Mouse (Mus musculus) WW6 (cell line): Measurements from ENCODE around the gene Nrbp1.

ENCODE experiments used
- DNase-seq: peaks from one replicate; pipeline ENCODE4 v3.0.0-alpha.2; 2013; ENCODE audit warnings: low read depth, low spot score

Gene Nrbp1

DNA sequence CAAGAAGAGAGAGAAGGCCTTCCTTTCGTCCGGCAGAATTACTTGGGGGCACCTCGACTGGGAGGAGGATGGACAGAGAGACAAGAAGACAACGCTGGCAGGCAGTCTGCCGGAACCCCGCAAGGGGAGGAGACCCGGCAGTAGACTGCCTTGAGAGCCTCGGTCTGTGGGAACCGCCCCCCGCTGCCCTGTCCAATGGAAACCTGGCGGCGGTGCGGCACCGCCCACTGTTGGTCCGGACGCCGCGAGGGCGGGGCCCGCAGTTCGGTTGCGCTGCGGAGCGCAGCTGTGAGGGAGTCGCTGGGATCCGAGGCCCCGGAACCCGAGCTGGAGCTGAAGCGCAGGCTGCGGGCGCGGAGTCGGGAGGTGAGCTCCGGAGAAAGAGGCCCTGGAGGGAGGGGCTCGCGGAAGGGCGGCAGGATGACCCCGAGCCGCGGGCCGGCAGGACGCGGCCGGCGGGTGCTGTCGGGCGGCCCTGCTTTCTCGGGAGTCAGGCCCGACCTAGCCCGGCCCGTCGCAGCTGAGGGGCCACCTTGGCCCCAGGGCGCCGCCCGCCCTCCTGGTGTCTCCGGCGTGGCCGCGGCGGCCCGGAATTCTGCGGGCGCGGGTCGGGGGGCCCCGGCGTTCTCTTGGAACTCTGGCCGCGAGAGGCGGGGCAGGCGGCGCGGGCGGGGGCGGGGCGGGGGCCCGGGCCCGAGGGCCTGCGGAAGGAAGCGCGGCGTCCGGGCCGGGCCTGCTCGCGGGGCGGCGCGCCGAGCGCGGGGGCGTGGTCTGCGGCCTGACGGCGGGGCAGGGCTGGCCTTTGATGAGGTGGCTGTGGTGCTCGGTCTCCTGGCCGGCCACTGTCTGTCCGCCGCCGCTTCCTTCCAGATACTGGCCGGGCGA lies at the start of gene Nrbp1, which contains the start of gene Gm9970:
Gene Nrbp1, plus strand, starts transcription at position 228 of the 885 bp plus-strand sequence.
Gene Gm9970, minus strand, starts transcription at position 596 of the 885 bp plus-strand sequence.
- peak; percentile 86 for DNase-seq

DNA sequence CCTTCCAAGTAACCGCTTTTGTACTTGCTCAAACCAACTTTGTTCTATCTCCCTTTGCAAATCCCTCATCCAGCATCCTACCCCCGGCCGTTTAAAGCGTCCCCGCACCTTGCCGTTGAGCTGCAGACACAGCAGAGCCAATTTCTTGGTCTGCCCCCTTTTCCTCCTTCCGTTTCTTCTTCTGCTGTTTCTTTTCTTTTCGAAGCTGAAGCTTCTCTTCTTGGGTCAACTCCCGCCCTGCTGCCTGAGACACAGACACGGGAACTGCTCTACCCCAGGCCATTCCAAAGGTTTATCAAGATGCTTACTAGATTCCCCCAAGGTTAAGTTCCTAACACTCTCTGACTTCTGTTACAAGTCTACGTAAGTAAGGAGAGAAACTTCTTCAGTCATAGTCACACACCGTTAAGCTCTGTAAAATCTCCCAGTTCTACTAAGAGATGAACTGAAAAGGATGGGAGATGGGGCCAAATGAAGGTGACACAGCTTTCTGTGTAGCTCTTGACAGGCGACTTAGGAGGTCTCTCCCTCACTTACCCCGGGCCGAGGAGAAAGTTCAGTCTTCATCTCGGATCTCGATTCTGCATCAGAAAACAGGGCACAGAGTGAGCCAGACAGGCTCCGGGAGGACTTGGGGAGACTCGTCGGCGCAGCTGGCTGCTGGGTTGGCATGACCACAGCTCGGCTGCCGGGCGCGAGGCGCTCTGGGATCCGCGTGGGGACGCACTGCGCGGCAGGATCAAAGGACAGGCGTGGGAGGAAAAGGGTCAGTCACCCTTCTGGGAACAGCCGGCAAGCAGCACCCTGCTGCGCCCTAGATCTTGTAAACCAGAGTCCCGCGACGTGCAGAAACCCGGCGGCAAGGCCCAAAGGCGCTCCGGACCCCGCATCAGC lies 48.4 kb upstream of the Nrbp1 start:
- no peak for DNase-seq

DNA sequence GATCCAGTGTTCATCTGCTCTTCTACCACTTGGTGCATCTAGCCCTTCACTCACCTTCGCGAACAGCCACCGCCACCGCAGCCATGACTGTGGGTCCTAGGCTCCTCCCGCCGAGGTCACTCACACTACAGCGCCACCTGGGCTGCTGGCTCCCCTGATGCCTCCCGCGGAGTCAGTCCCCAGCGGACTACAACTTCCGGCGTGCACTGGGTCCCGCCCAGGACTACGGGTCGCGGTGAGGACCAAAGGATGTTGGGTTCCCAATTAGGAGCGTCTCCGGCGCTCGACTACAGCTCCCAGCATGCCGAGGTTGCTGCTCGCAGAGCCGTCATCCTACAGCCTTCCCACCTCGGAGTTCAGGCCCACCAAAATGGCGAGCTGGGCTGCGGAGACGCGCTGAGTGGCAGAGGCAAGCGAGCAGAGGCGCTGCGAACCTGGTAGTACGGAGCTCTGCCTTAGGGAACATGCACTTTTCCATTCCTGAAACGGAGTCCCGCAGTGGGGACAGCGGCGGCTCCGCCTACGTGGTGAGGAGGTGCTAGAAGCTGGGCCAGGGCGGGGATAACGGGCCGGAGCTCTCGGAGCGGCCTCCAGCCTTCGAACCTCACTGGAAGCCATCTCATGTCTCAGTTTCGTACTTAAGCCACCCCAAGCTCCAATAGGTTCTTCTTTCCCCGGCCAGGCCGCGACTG lies 47.6 kb upstream of the Nrbp1 start, which contains the start of the genes Snx17 and Eif2b4:
Gene Snx17, plus strand, starts transcription at position 289 of the 692 bp plus-strand sequence.
Gene Eif2b4, minus strand, starts transcription at position 492 of the 692 bp plus-strand sequence.
- peak; percentile 97 for DNase-seq

DNA sequence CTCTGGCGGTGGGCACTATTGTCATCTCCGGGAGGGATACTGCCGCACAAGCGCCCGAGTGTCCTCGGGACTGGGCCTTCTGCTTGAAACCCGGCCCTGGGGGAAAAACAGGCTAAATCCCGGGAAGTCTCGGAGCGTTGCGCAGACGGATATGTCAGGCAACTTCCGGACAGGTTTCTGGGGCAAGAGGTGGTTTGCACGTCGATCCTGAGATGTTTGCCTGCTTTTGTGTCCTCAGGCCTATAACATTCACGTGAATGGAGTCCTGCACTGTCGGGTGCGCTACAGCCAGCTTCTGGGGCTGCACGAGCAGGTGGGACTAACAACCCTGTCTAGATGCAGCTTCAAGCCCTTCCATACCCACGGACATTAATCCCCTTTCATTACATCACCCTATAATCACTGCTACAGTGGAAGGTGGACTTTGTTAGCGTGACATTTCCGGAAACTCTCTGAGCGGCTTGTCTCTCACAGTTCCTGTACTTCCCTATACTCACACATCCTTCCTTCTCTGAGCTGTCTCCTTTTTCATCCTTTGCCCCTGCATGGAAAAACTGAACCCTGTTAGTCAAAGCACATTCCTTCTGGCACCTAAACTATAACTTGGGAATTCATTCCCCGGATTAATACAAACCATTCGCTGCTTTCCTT lies 46.9 kb upstream of the Nrbp1 start:
- DNase-seq: no peak

DNA sequence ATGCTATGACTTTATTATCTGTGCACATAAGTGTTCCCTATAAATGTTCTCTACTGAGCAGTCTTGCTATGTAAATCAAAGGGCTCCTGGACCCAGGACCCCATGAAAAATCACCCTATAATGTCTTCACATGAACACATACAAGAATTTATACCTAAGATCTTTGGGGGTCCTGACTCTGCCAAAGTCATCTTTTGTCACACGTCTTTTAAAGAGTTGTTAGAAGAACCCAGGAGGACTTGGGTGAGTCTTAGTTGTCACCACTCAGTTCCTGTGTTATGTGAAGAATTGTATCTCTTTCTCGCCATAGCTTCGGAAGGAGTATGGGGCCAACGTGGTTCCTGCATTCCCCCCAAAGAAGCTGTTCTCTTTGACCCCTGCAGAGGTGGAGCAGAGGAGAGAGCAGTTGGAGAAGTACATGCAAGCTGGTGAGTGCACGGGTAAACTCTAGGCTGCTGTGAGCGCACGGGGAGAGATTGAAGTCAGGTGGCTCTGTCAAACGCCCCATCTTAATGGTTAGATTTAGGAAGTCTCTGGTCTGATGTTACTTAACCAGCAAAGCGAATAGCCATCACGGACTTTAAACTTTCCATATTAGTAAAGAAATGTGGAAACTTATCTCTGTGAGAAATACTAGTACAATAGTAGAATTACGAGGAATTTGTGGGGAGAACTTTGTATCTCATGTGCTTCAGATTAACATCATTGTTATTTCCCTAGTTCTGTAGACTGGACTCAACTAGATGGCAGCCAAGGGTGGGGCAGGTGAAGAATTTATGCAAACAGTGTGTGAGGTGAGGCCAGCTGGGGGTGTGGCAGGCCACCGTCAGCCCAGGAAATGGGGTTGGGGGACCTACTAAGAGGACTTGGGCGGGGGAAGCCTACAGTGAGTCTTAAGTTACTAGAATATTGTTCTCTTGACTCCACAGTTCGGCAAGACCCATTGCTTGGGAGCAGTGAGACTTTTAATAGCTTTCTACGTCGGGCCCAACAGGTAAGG lies 45.9 kb upstream of the Nrbp1 start:
- no peak for DNase-seq

DNA sequence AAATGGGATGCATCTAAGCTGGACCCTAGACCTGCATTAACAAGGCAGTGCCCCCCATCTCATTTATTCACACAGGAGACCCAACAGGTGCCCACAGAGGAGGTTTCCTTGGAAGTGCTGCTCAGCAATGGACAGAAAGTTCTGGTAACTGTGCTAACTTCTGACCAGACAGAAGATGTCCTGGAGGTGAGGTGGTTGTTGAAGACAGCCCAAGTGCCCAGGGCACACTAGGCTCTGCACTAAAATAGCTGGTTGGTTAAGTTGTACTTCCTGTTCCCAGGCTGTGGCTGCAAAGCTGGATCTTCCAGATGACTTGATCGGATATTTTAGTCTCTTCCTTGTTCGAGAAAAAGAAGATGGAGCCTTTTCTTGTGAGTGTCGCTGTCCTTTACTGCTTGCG lies 45.0 kb upstream of the Nrbp1 start:
- no peak for DNase-seq

DNA sequence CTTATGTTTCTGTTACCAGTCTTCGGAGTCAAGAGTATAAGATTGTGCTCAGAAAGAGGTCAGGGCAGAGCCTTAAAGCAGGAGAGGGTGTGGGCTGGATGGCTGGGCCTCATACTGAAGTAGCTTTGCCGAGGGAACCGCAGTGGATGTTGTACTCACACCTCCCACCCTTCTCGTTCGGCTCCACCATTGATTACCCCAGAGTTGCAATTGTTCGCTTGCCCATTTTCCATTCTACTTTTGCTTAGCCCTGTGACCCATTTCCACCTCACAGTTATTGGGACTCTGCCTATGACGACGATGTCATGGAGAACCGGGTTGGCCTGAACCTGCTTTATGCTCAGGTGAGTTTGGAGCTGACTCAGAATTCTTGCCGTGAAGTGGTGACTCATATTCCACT lies 44.5 kb upstream of the Nrbp1 start:
- no peak for DNase-seq

DNA sequence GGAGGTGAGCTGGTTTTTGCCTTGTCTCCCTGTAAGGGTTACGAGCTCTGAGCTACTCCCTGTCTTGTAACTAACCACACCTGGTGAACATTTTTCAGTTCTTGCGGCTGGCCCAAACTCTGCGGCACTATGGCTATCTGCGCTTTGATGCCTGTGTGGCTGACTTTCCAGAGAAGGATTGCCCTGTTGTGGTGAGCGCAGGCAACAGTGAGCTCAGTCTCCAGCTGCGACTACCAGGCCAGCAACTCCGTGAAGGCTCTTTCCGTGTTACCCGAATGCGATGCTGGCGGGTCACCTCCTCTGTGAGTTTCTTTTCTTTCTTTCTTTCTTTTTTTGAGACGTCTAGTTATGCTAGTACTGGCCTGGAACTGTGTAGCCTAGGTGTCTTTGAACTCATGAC lies 43.6 kb upstream of the Nrbp1 start:
- no peak for DNase-seq

DNA sequence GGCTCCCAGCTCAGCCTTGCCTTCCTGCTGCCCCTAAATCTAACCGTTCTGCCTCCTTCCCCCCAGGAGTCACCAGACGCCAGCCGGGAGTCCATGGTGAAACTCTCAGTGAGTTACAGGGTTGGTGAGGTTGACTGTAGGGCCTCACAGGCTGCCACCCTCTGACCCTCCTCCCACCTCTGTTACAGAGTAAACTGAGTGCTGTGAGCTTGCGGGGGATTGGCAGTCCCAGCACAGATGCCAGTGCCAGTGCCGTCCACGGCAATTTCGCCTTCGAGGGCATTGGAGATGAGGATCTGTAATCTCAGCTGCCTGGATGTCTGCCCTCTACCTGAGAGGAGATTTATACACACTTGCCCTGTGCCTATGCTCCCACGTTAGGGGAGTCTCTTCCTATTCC lies 42.5 kb upstream of the Nrbp1 start:
- DNase-seq: no peak

DNA sequence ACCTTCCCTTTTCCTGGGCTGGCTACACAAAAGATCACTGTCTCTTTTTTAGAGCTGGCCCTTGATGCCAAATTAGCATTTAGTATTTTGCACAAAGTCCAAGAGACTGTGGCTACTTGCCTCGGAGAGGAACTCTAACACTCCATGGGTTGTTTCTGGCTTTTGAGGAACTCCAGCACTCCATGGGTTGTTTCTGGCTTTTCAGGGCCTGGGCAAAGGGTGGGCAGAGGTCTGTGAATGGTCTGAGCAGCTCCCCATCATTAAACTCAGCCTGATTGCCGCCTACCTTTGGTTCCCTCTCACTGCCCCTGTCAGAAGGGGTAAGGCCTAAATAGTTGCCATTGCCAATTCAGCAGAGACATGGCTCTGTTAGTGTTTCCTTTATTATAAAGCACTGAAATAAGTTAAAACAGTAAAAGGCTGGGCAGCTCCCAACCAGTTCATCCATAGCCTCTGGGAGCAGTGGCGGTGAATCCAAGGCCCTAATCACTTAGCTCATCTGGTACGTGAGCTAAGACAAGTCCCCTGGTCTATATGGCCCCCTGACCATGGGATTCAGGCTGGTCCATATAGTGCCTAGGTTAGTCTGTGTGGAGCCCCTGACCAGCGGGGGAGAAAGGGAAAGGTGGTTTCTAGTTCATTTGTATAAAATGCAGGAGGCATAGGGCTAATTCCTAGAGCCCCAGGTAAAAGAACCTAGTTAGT lies 41.9 kb upstream of the Nrbp1 start:
- DNase-seq: no peak

DNA sequence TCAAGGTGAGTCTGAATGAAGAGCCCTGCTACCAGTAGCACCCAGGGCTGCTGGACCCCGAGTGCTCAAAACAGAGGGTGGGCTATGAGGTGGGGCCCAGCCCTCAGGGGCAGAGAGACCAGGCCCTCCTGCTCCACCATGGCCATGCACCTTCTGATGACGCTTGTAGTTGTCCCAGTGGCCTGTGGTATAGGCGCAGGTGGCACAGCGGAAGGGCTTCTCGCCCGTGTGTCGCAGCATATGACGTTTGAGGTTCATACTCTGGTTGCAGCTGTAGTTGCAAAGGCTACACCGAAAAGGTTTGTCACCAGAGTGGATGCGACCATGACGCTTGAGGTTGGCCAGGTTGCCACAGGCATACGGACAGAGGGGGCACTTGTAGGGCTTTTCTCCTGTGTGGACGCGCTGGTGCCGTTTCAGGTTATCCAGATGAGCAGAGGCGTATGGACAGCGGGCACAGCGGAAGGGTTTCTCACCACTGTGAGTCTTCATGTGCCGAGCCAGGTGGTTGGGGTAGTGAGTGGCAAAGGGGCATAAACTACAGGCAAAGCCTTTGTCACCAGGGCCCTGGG lies 41.3 kb upstream of the Nrbp1 start:
- DNase-seq: no peak

DNA sequence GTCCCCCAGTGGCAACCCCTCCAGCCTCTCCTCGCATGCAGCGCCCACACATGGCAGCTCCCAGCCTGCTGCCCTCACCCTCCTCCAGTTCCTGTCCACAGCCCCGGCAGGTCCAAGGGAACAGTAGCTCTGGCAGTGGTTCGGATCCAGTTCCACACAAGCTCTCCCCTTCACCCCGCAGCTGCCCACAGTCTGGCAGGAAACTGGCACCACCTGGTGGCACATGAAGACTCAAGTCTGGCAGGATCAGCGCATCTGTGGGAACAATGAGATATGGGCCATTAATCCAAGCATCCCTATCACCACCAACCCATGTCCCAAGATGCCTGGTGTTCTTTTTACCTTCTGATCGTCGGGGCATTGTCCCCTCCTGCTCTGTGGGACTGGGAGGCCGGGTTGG lies 40.8 kb upstream of the Nrbp1 start:
- DNase-seq: no peak

DNA sequence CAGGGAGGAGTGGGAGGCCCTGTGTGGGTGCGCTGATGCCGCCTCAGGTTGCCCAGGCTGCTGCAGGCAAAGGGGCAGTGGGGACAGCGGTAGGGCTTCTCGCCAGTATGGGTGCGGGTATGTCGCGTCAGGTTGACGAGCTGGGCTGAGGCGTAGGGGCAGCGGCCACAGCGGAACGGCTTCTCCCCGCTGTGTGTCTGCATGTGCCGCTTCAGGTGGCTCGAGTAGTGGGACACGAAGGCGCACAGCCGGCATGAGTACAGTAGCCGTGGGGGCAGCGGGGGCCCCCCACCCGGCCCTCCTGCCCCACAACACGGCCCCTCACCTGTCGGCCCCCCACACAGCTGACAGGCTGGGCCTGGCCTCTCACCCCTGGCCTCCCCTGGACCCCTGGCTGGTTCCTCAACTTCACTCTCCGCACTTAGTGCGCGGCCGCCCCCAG lies 40.3 kb upstream of the Nrbp1 start:
- no peak for DNase-seq

DNA sequence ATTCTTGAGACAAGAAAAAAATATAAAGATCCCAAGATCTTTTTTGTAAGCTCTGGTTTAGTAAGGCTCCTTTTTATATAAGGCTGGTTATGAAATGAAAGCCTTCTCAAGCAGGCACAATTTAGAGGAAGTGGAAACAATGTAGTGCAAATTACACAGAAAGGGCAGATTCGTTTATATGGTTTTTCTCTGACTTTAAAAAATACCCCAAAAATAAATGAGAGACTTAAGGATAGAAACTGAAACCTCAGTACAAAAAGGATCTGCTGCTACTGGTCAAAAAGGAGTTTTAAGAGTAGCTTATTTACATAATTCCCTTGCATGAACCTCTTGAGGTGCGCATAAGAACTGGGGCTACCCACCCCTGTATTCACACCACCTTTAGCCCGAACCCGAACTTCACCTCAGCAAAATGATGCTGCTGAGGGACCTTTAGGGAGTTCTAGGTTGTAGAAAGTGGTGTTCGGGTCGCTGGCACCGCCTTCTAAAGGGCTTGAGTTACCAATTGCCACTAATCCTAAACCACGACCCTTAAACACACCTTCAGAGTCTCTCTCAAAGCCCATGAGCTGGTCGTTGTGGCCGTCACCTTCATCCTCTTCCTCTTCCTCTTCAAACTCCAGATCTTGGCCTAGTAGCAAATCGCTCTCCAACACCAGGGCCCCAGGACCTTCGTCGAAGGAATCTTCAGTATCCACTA lies 39.5 kb upstream of the Nrbp1 start:
- DNase-seq: no peak

DNA sequence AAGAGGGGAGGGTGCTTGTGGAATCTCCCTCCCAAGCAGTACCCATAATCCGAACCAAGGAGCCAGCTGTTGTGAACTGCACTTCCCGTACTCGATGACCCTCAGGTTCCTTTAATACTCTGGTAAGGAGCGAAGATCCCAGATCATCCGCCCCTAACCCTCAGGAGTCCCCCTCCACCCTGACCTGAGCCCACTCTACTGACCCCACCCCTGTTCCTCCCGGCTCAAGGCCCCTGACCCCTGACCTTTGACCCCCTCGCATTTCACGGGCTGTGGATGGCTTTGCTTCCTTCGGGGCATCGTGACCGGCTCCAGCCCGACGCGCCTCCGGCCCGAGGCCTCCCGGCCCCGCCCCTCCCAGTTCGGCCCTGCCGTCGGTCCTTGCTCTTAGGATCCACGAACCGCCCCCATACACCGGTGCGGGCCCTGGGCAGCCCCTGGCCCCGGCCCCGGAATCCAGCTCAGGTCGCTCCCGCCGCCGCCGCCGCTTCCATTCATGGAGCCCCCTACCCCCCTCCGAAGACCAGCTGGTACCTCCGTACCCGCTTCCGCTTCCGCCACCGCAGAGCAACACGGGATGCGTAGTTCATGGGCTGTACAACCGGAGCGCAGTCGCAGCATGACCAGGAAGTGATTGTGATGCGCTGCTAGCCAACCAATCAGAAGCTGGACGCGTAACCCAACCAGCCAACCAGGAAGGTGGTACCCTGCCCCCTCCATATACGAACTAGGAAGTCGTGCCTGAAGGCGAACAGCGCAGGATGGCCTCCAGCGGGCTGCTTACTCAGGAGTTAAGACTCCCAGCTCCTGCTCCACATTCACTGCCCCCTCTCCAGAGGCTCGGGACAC lies 38.7 kb upstream of the Nrbp1 start, which contains the start of gene Zfp513:
Gene Zfp513, minus strand, starts transcription at position 562 of the 849 bp plus-strand sequence.
- DNase-seq: peak; percentile 93

DNA sequence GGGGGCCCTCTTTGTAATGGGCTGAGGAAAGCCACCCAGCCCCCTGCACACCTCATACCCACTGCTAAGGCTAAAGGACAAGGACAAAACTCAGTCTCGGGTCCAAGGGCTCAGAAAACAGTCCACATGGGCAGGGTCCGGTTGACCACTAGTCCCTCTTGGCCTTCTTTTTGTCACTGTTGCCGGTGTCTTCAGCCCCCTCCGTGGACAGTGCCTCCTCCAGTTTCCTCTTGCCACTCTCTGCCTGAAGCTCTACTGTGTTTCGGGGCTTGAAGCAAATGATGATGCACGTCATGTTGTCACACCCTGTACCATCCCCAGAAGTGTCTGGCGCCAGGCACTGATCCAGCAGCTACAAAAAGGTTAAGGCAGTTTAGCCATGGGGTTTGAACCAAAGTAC lies 37.7 kb upstream of the Nrbp1 start:
- no peak for DNase-seq

DNA sequence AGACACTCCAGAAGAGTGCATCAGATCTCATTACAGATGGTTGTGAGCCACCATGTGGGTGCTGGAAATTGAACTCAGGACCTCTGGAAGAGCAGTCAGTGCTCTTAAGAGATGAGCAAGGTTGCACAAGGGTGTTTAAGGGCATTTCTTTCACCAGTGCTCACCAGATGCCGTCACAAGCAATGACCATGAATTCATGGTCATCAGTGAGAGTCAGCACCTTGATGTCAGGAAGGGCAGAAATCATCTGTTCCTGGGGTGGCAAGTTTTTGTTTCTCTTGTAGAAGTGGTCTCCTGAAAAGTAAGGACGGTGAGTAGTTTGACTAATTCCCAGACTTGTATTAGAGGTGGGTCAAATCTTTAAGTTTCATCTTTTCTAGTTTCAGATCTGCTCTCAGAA lies 36.8 kb upstream of the Nrbp1 start:
- DNase-seq: no peak
